Mouse (Mus musculus) neural tube, embryonic 10.5 days (tissue): ENCODE measurements around the gene Plppr2.
A peak's percentile ranks its signal among the peaks of the same experiment; 100 is the strongest.

Experiments used
- DNase-seq: peaks from one replicate; pipeline ENCODE4 v3.0.0-alpha.2; 2017; ENCODE audit warnings: low spot score; ENCODE audit errors: extremely low spot score

Plppr2 gene

GRCm38 (mm10) chr9:21936692-21937570, at the start of gene Plppr2:
Gene Plppr2, plus strand, starts transcription at chr9:21937033.
- DNase-seq: peak; percentile 96

- DNase-seq: no peak
Measured at GRCm38 (mm10) chr9:21889229-21889628, 47.6 kb upstream of the Plppr2 start.

- peak; percentile 48 for DNase-seq
Measured at GRCm38 (mm10) chr9:21901223-21901820, 35.5 kb upstream of the Plppr2 start.

GRCm38 (mm10) chr9:21904031-21904430, 32.8 kb upstream of the Plppr2 start:
- no peak for DNase-seq

DNA sequence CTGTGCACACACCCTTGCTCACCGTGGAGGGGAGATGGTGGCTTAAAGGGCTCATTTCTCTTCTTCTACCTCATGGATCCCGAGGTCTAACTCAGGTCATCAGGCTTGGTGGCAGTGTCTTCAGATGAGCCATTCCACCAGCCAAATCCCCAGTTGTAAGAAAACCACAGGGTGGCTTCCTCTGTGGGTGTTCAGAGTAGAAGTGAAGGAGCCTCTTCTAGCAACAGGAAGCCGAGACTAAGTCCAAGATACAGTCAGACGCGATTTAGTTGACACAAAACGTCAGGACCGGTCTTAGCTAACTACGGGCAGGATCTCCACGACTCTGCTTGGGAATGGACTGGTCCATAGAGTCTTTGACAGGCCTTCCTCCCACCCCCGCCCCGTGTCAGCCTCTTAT, 28.6 kb upstream of the Plppr2 start:
- no peak for DNase-seq

GRCm38 (mm10) chr9:21909474-21910223, 27.2 kb upstream of the Plppr2 start:
- DNase-seq: no peak

GRCm38 (mm10) chr9:21916851-21917492, 19.9 kb upstream of the Plppr2 start:
- no peak for DNase-seq

GRCm38 (mm10) chr9:21917493-21918034, 19.3 kb upstream of the Plppr2 start:
- no peak for DNase-seq

DNA sequence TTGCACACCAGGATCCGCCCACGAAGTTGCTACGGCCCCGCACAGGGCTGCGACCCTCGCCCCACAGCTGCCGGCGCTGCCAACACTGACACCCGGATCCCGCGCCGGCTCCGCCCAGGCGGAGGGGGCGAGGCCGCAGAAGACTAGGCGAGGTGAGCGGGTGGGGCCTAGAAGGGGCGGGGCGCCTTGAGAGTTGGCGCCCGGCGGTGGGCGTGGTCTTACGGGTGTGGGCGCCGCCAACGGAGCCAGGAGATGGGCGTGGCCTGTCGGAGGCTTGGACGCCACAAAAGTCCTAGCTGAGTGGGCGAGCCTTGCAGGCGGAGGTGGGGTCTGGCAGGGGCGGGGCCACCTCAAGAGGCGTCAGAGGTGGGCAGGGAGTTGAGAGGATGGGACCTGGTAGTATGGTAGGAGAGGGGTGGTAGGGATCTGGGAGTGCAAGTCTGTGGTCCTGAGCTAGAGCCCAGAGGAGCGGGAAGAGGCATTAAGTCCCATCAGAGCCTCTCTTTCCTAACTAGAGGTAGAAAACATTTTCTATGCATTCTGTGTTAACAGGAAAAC, 18.7 kb upstream of the Plppr2 start, which contains the start of gene Rab3d:
Gene Rab3d (minus strand): TSS at position 158 of the 558 bp plus-strand sequence.
- DNase-seq: peak; percentile 95

- no peak for DNase-seq
Measured at GRCm38 (mm10) chr9:21918692-21919384, 18.0 kb upstream of the Plppr2 start.

- no peak for DNase-seq
Measured at GRCm38 (mm10) chr9:21923036-21923435, 13.8 kb upstream of the Plppr2 start.

GRCm38 (mm10) chr9:21923490-21924098, 13.2 kb upstream of the Plppr2 start:
- DNase-seq: no peak

DNA sequence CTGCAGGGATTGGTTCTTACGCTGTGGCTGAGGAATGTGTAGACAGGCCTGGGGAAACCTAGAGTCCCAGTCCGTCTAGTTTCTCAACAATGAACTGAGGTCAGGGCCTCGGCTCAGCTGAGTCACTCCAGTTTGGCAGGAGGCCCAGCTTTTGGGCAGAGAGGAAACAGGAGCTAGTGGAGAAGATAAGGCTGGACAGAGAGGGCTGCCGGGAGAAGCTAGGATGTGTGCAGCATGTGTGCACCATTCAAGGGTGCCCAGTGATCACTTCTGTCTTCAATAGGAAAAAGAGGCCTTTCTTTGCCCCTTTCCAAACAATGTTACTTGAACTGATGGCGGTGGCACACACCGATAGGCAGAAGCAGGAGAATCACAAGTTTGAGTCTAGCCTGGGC, 12.7 kb upstream of the Plppr2 start:
- DNase-seq: no peak

DNA sequence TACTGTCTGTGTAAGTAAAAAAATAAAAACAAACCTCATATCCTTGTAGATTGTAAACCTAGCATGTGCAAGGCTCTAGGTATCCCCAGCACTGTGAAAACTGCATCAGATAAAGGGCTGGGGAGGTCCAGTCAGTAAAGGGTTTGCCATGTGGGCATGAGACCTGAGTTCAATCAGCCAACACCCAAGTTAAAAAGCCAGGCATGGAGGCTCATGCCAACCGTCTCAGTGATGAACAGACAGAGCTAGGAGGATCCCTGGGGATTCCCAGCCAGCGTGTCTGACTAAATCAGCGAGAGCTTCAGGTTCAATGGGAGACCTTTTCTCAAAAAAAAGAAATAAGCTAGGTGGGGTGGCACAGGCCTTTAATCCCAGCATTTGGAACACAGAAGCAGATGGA, 11.8 kb upstream of the Plppr2 start:
- no peak for DNase-seq

DNA sequence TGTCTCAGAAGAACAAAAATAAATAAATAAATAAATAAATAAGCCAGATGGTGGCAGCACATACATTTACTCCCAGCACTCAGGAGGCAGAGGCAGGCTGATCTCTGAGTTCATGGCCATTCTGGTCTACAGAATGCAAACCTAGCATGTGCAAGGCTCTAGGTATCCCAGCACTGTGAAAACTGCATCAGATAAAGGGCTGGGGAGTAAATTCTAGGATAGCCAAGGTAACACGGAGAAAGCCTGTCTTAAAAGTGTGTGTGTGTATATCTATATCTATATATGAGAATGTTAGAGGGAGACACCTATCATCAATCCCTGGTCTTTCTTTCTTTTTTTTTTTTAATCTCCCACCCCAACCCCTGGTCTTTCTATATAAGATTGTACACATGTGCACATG, 11.3 kb upstream of the Plppr2 start:
- no peak for DNase-seq

DNA sequence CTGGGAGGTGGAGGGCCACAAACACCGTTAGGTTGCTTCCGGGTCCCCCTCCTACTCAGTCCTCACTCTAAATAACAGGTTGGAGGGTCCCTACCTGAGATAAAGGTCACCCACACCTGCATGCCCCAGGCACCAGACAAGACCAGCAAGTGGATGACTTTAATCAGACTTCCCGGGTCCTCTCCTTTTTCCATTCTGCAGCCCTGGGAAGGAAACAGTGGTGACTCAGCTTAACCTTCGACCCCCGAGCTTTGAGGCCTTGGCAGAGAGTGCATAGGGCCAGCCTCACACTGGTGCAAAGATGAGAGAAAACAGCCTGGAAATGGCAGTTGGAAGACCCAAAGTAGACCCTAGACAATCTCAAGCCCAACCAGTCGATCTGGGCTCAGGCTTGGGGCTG, 10.7 kb upstream of the Plppr2 start:
- no peak for DNase-seq

GRCm38 (mm10) chr9:21926784-21927183, 10.0 kb upstream of the Plppr2 start:
- no peak for DNase-seq

DNA sequence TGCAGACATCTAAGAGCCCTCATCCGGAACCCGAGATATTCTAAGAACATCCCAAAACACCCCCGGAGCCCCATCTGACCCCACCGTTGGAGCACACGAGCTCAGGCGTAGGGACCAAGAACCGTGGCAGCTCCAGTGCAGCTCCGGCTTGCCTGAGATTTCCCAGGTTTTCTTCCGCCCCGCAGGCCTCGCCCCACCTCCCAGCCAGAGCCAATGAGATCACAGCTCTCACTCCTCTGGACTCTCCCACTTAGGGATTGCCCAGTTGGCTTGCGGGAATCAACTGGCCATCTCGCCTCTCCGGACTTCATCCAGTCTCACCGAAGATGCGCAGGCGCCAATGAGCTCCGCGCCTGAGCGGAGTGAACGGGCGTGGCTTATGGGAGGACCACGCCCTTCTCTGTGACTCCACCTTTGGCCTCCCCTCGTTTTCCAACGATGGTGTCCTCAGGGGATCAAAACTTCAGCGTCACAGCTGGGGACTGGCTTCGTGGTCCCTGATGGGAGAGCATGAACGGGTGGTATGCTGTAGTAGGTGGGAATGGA, 9.6 kb upstream of the Plppr2 start, which contains the start of the genes Ccdc159 and Tmem205:
Gene Ccdc159 (plus strand): TSS at position 264 of the 546 bp plus-strand sequence.
Gene Tmem205 (minus strand): TSS at position 349 of the 546 bp plus-strand sequence.
- DNase-seq: peak; percentile 89

GRCm38 (mm10) chr9:21929208-21929607, 7.6 kb upstream of the Plppr2 start:
- DNase-seq: no peak
